Mouse (Mus musculus) left cerebral cortex, postnatal 25 days (tissue): Measurements from ENCODE around the gene Hist1h2bq. TPM values are rescaled to one million over a fixed set of nuclear protein-coding genes. Genes with fewer than 3 reads are reported as not detected.

Experiments used
- microRNA-seq, 2 experiments: library from miRNA; unstranded; fragments of <30 nt; microRNA quantifications; one replicate each; pipeline ENCODE4 v1.2.0; 2022
- total RNA-seq, 2 experiments: library from RNA; stranded (reverse); gene quantifications; 2 replicates each; pipeline ENCODE4 v1.2.3; 2021

Gene Hist1h2bq
- total RNA-seq, 2 experiments from 2014 or later: 44.4 to 48.2 TPM

Small RNA genes lying within 50 kb of the gene (microRNA-seq; reads per million reads assigned to microRNA genes)
- gene Gm19658: 0 reads per million in 2 experiments
- 0 reads per million in 2 experiments for gene Gm44346
- gene Gm44466: 0 reads per million in 2 experiments

Other genes starting within 250 kb of the Hist1h2bq start
- gene Olfr1364, start 228.4 kb downstream of the Hist1h2bq start, total RNA-seq: not detected
- not detected for gene Olfr1362, start 196.2 kb downstream of the Hist1h2bq start, total RNA-seq
- gene Olfr11, start 167.7 kb downstream of the Hist1h2bq start, total RNA-seq: not detected
- not detected for gene Olfr1361, start 146.8 kb downstream of the Hist1h2bq start, total RNA-seq
- not detected for gene Olfr1360, start 132.8 kb downstream of the Hist1h2bq start, total RNA-seq
- gene Olfr1359, start 112.1 kb downstream of the Hist1h2bq start, total RNA-seq: not detected
- 10 to 100 TPM; 31.3 to 46.4 TPM for gene Hist1h2bl, start 94.1 kb downstream of the Hist1h2bq start, total RNA-seq
- gene Hist1h2ai, start 93.8 kb downstream of the Hist1h2bq start, total RNA-seq: 10 to 100 TPM; 19.5 to 32.4 TPM
- 10 to 100 TPM; 58.0 to 64.8 TPM for gene Hist1h3h, start 92.5 kb downstream of the Hist1h2bq start, total RNA-seq
- gene Hist1h2bm, start 88.2 kb downstream of the Hist1h2bq start, total RNA-seq: 1 to 10 TPM; 3.8 to 4.5 TPM
- 10 to 100 TPM; 18.4 to 22.2 TPM for gene Hist1h4j, start 75.1 kb downstream of the Hist1h2bq start, total RNA-seq
- gene Hist1h4k, start 59.7 kb downstream of the Hist1h2bq start, total RNA-seq: 100 to 1,000 TPM; 333 to 391 TPM
- 10 to 100 TPM; 13.8 TPM for gene Hist1h2ak, start 56.4 kb downstream of the Hist1h2bq start, total RNA-seq
- gene Hist1h2bn, start 56.1 kb downstream of the Hist1h2bq start, total RNA-seq: 1 to 10 TPM; 3.9 to 8.2 TPM
- 10 to 100 TPM in 1 of 2 experiments, 1 to 10 TPM in 1; 5.3 to 10.6 TPM for gene Hist1h1b, start 29.6 kb downstream of the Hist1h2bq start, total RNA-seq
- 10 to 100 TPM; 61.5 to 78.2 TPM for gene Hist1h3i, start 26.8 kb downstream of the Hist1h2bq start, total RNA-seq
- 1 to 10 TPM in 1 of 2 experiments, not detected in 1; 1.1 TPM for gene Hist1h2an, start 23.0 kb downstream of the Hist1h2bq start, total RNA-seq
- 10 to 100 TPM in 1 of 2 experiments, 1 to 10 TPM in 1; 5.8 to 12.1 TPM for gene Hist1h2bp, start 22.7 kb downstream of the Hist1h2bq start, total RNA-seq
- gene Hist1h2ao, start 268 bp upstream of the Hist1h2bq start, total RNA-seq: 10 to 100 TPM in 1 of 2 experiments, 1 to 10 TPM in 1; 5.4 to 34.0 TPM
- gene Hist1h4m, start 1.5 kb upstream of the Hist1h2bq start, total RNA-seq: 100 to 1,000 TPM; 222 to 263 TPM
- gene Hist1h4n, start 22.0 kb upstream of the Hist1h2bq start, total RNA-seq: 10 to 100 TPM; 23.9 to 43.9 TPM
- 10 to 100 TPM in 1 of 2 experiments, not detected in 1; 23.4 TPM for gene Hist1h2ap, start 23.3 kb upstream of the Hist1h2bq start, total RNA-seq
- 10 to 100 TPM; 44.1 to 47.5 TPM for gene Hist1h2br, start 23.5 kb upstream of the Hist1h2bq start, total RNA-seq
- 1 to 10 TPM; 2.6 to 3.3 TPM for gene Zfp184, start 134.9 kb upstream of the Hist1h2bq start, total RNA-seq
- not detected for gene Pom121l2, start 171.0 kb upstream of the Hist1h2bq start, total RNA-seq
- under 1 TPM; 0.25 to 0.39 TPM for gene Prss16, start 199.5 kb upstream of the Hist1h2bq start, total RNA-seq
- gene Hist1h2ah, start 225.4 kb upstream of the Hist1h2bq start, total RNA-seq: 10 to 100 TPM; 28.7 to 29.1 TPM
- gene Hist1h2bk, start 225.7 kb upstream of the Hist1h2bq start, total RNA-seq: 10 to 100 TPM; 10.0 to 11.6 TPM
- 10 to 100 TPM; 60.2 to 73.2 TPM for gene Hist1h4i, start 231.2 kb upstream of the Hist1h2bq start, total RNA-seq
- 10 to 100 TPM in 1 of 2 experiments, 1 to 10 TPM in 1; 8.5 to 19.5 TPM for gene Hist1h2ag, start 232.7 kb upstream of the Hist1h2bq start, total RNA-seq
- gene Hist1h2bj, start 233.0 kb upstream of the Hist1h2bq start, total RNA-seq: 10 to 100 TPM; 14.0 to 18.1 TPM